In the genomic region with DNA sequence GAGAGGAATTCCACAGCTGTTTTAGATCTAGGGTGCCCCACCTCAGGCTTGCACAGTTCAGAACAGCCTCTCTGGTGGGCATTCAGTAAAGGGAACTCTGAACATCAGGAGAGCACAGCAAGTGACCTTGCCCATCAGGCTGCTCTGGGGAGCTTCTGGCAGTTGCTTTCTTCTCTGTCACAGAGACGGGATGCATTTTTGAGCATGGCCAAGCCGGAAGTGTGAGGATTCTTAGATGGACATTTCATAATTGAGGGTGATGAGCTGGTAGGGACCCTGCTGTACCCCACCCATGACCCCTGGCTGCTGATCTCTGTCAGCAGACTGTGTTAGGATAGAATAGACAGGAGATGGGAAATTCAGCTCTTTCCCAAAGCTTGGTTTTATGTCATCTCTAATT, we compare ENCODE assay signal across 25 mouse cellular contexts.
"Had no signal": no experiment of that assay in that cellular context is flagged by ENCODE, and none has a peak within 500 bp of the region (broad histone marks: within the 10 kb centered on the region; RNA-seq: fewer than 3 reads in every experiment).

No protein-coding gene starts in this region.

- H3K9me3 ChIP-seq: heart, embryonic 13.5 days; heart, embryonic 15.5 days; hindbrain, embryonic 13.5 days; hindbrain, embryonic 15.5 days; kidney, embryonic 15.5 days; limb, embryonic 13.5 days; limb, embryonic 15.5 days; liver, embryonic 12.5 days had no signal

- H3K4me3 ChIP-seq: heart, adult 2 months; heart, embryonic 13.5 days; heart, embryonic 15.5 days; hindbrain, embryonic 13.5 days; hindbrain, embryonic 15.5 days; kidney, embryonic 15.5 days; limb, embryonic 13.5 days; limb, embryonic 15.5 days; liver, embryonic 12.5 days had no signal

- H3K4me1 ChIP-seq: heart, embryonic 13.5 days; heart, embryonic 15.5 days; hindbrain, embryonic 13.5 days; hindbrain, embryonic 15.5 days; kidney, embryonic 15.5 days; limb, embryonic 13.5 days; limb, embryonic 15.5 days; liver, embryonic 12.5 days had no signal

- H3K27ac ChIP-seq: heart, adult 2 months; heart, embryonic 13.5 days; heart, embryonic 15.5 days; hindbrain, embryonic 13.5 days; hindbrain, embryonic 15.5 days; hindbrain, postnatal 0 days; kidney, embryonic 15.5 days; kidney, postnatal 0 days; limb, embryonic 13.5 days; limb, embryonic 15.5 days; liver, embryonic 12.5 days had no signal

- H3K4me2 ChIP-seq: heart, embryonic 11.5 days; heart, embryonic 13.5 days; heart, embryonic 15.5 days; hindbrain, embryonic 13.5 days; hindbrain, embryonic 15.5 days; kidney, embryonic 15.5 days; limb, embryonic 13.5 days; limb, embryonic 15.5 days; liver, embryonic 12.5 days had no signal

- ATAC-seq: hindbrain, postnatal 0 days; intestine, embryonic 16.5 days; liver, embryonic 12.5 days had no signal

- H3K27me3 ChIP-seq: heart, embryonic 13.5 days; heart, embryonic 15.5 days; hindbrain, embryonic 13.5 days; hindbrain, embryonic 15.5 days; kidney, embryonic 15.5 days; limb, embryonic 15.5 days; liver, embryonic 12.5 days had no signal

- H3K9ac ChIP-seq: heart, embryonic 13.5 days; heart, embryonic 15.5 days; hindbrain, embryonic 13.5 days; hindbrain, embryonic 15.5 days; kidney, embryonic 15.5 days; limb, embryonic 13.5 days; limb, embryonic 15.5 days; liver, embryonic 12.5 days had no signal

- DNase-seq: gastrocnemius, postnatal 14 days; gastrocnemius, postnatal 36 days; heart, adult 11 months; heart, adult 2 months; heart, postnatal 14 days; heart, postnatal 36 days; kidney, adult 11 months; kidney, adult 2 months; kidney, adult 9 months; kidney, postnatal 14 days; kidney, postnatal 36 days; layer of hippocampus, adult 9-11 months; layer of hippocampus, postnatal 36 days had no signal

- H3K36me3 ChIP-seq: heart, embryonic 13.5 days; heart, embryonic 15.5 days; kidney, embryonic 15.5 days; limb, embryonic 13.5 days; limb, embryonic 15.5 days; liver, embryonic 12.5 days had no signal
